In genomic region chr7:28208988-28209508, GRCm38 (mm10) we compare ENCODE assay signal across 8 mouse cellular contexts. TPM values are rescaled to one million over a fixed set of nuclear protein-coding genes. Genes with fewer than 3 reads are reported as not detected.
DNase-seq lines count a peak whose midpoint lies in the region; ATAC-seq lines count a peak whose summit lies in the region.

No protein-coding gene starts in this region.

- intact Hi-C loops in gastrocnemius, postnatal 36 days (cut with DNase I) = loop anchor here (5.0 kb wide), 1 partner anchor 157 kb away; the partner anchor contains the start of gene Psmc4

- DNase-seq in adrenal gland, adult 18-20 months (ENCODE audit: low spot score in 2 of 2) = peak; percentile 36 to 50
- peak; percentile 78 for DNase-seq in embryo, embryonic 10.5 days (ENCODE audit: low spot score)
- peak; percentile 47 to 60 for DNase-seq in gastrocnemius, postnatal 36 days
- peak; percentile 44 to 61 for DNase-seq in left cerebral cortex, adult 8-10 months (ENCODE audit: low spot score in 2 of 2)
- peak; percentile 82 for DNase-seq in right cerebral cortex, postnatal 10 days (ENCODE audit: low spot score in 2 of 2)

- ATAC-seq in inflammation-experienced regulatory T-cells, adult 6 months = peak; percentile 75
- ATAC-seq in megakaryocyte, adult 5-6 weeks (ENCODE audit: poor library complexity, severe bottlenecking) = peak; percentile 72
- ATAC-seq in erythroblast, adult 5-6 weeks (replicated peaks; ENCODE audit: low FRiP score, poor library complexity, severe bottlenecking) = no peak

RNA-seq across cellular contexts. Expression of gene Dyrk1b, which starts 29.8 kb away (rescaled TPM):
- total RNA-seq in adrenal gland, adult 18-20 months (2021) = 10 to 100 TPM; 21.3 to 22.9 TPM
- total RNA-seq in gastrocnemius, postnatal 36 days (2021) = 10 to 100 TPM; 82.4 to 90.6 TPM
- polyA plus RNA-seq in inflammation-experienced regulatory T-cells, adult 6 months (2017; shearing (Covaris generic)) = 1 to 10 TPM in 2 of 3 experiments, under 1 TPM in 1; 0.95 to 1.8 (median 1.3) TPM
- total RNA-seq in left cerebral cortex, adult 8-10 months (2022) = 10 to 100 TPM; 42.5 to 45.3 (median 44.3) TPM
- total RNA-seq in megakaryocyte, adult 5-6 weeks (2015) = 3.0 and 3.5 TPM in 2 replicates
- total RNA-seq in megakaryocyte, adult 5-6 weeks (2017) = 2.7 and 5.3 TPM in 2 replicates
- 2.1 and 4.6 TPM in 2 replicates for total RNA-seq in erythroblast, adult 5-6 weeks (2015; ENCODE audit: low replicate concordance)
- total RNA-seq in erythroblast, adult 5-6 weeks (2017; ENCODE audit: low replicate concordance) = 6.4 and 6.6 TPM in 2 replicates

RNA-seq across cellular contexts. Expression of gene Fbl, which starts 39.5 kb away (rescaled TPM):
- 100 to 1,000 TPM in 1 of 2 experiments, 10 to 100 TPM in 1; 98.0 to 114 TPM for total RNA-seq in adrenal gland, adult 18-20 months (2021)
- 10 to 100 TPM; 18.8 to 22.9 TPM for total RNA-seq in gastrocnemius, postnatal 36 days (2021)
- 10 to 100 TPM; 37.8 to 61.3 (median 61.2) TPM for polyA plus RNA-seq in inflammation-experienced regulatory T-cells, adult 6 months (2017; shearing (Covaris generic))
- 10 to 100 TPM; 47.8 to 59.8 (median 56.9) TPM for total RNA-seq in left cerebral cortex, adult 8-10 months (2022)
- total RNA-seq in megakaryocyte, adult 5-6 weeks (2015) = 75.0 and 75.5 TPM in 2 replicates
- total RNA-seq in megakaryocyte, adult 5-6 weeks (2017) = 85.1 and 88.7 TPM in 2 replicates
- 12.5 and 30.1 TPM in 2 replicates for total RNA-seq in erythroblast, adult 5-6 weeks (2015; ENCODE audit: low replicate concordance)
- 22.2 and 30.7 TPM in 2 replicates for total RNA-seq in erythroblast, adult 5-6 weeks (2017; ENCODE audit: low replicate concordance)

RNA-seq across cellular contexts. Expression of gene Eid2, which starts 58.6 kb away (rescaled TPM):
- total RNA-seq in adrenal gland, adult 18-20 months (2021) = 10 to 100 TPM; 22.3 to 27.8 TPM
- 1 to 10 TPM; 4.9 to 6.3 TPM for total RNA-seq in gastrocnemius, postnatal 36 days (2021)
- polyA plus RNA-seq in inflammation-experienced regulatory T-cells, adult 6 months (2017; shearing (Covaris generic)) = under 1 TPM; 0.25 to 0.84 (median 0.81) TPM
- 10 to 100 TPM; 56.5 to 59.8 (median 58.3) TPM for total RNA-seq in left cerebral cortex, adult 8-10 months (2022)
- 0.68 and 1.1 TPM in 2 replicates for total RNA-seq in megakaryocyte, adult 5-6 weeks (2015)
- 0.40 and 0.57 TPM in 2 replicates for total RNA-seq in megakaryocyte, adult 5-6 weeks (2017)
- total RNA-seq in erythroblast, adult 5-6 weeks (2015; ENCODE audit: low replicate concordance) = not detected in 2 replicates
- total RNA-seq in erythroblast, adult 5-6 weeks (2017; ENCODE audit: low replicate concordance) = 0.34 and 0.42 TPM in 2 replicates
